Comparison of ENCODE assay signal across 8 mouse cellular contexts in the genomic region with DNA sequence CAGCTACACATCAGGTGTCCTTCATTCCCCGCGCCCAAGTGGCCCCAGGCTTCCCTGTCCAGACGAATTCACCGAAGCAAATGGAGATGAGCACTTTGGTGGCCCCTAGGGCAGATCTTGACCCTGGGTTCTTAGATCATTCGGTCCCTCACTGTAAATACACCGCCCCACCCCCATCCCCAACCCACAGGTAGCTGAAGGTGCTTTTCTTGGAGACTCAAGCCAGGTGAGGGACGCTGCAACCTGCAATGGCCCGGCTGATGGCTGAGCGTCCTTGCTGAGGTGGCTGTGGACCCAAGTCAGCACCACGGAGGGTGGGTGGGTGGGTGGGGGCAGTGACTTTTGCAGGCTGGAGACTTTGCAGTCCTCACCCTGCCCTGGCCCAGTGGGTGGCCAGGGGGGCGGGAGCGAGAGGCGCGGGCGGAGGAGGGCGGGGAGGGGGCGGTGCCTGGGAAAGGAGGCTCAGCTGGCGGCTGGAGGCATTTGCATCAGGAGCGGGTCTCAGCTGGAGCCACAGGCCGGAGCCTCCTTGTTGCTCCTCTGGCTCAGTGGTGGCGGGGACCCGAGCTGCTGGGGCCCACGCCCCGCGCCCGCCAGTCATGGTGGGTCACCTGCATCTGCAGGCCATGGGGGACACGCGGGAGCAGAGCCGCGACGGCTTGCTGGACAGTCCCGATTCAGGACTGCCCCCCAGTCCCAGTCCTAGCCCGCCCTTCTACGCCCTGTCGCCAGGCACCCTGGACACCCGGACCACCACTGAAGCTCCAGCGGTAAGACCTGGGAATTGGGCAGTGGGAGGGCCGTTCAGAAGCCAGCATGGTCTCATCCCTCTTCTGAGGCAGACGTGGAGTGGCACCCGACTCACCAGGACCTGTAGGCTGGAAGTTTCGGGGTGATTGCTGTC. TPM values are rescaled to one million over a fixed set of nuclear protein-coding genes. Genes with fewer than 3 reads are reported as not detected.
A peak's percentile ranks its signal among the peaks of the same experiment; 100 is the strongest.
DNase-seq lines count a peak whose midpoint lies in the region; ATAC-seq lines count a peak whose summit lies in the region.

Rflna (plus strand) TSS at position 253 of the 904 bp plus-strand sequence.

- H3K4me1 ChIP-seq in forebrain, embryonic 15.5 days: peaks cover 20% of the 10 kb centered on the region

- H3K27ac ChIP-seq in forebrain, embryonic 15.5 days (replicated peaks): no peak within 1 kb of the TSS

- H3K27me3 ChIP-seq in forebrain, embryonic 15.5 days: peaks cover 10% of the 10 kb centered on the region; the same call in 1 of the 2 replicates

- peak within 1 kb of the TSS; percentile 44 for H3K4me2 ChIP-seq in forebrain, embryonic 15.5 days (replicated peaks)

- no peaks in the 10 kb centered on the region for H3K9me3 ChIP-seq in forebrain, embryonic 15.5 days

- ATAC-seq in forebrain, embryonic 15.5 days (replicated peaks): no peak
- peak; percentile 41; the same call in 1 of the 2 replicates for ATAC-seq in megakaryocyte progenitor cell, adult 5-6 weeks (replicated peaks; ENCODE audit: poor library complexity)

- H3K36me3 ChIP-seq in forebrain, embryonic 15.5 days: no peaks in the 10 kb centered on the region

- DNase-seq in urinary bladder, postnatal 14 days (ENCODE audit: low spot score): peak; percentile 48
- DNase-seq in urinary bladder, postnatal 36 days (ENCODE audit: low spot score in 2 of 2): no peak
- peak; percentile 88 for DNase-seq in kidney, postnatal 10 days
- DNase-seq in right cerebral cortex, postnatal 14 days: no peak
- no peak for DNase-seq in spleen, postnatal 14 days (ENCODE audit: low spot score in 2 of 2)
- DNase-seq in frontal cortex, postnatal 36 days (ENCODE audit: low spot score in 2 of 2): no peak

- H3K9ac ChIP-seq in forebrain, embryonic 15.5 days (replicated peaks): 0 out of 2 replicates have a peak within 1 kb of the TSS, but pooled peaks have one; percentile 14

- 2% methylated on average over 40 of the region's 41 CpGs for WGBS in forebrain, embryonic 15.5 days

- peak within 1 kb of the TSS; percentile 29 for H3K4me3 ChIP-seq in forebrain, embryonic 15.5 days

RNA-seq across cellular contexts. Expression of gene Rflna, which starts in this region (rescaled TPM):
- 2.5 and 2.8 TPM in 2 replicates for polyA plus RNA-seq in forebrain, embryonic 15.5 days (2015; fragmentation: Nextera tagmentation; extraction: Ambion mirVana)
- not detected in 2 replicates for total RNA-seq in megakaryocyte progenitor cell, adult 5-6 weeks (2015)
- total RNA-seq in megakaryocyte progenitor cell, adult 5-6 weeks (2017): not detected in 2 replicates

Comparison
In these comparisons a context has a peak if more than half of its experiments do, and no peak if none do; other contexts are left out.
1. DNase-seq: peak in urinary bladder, postnatal 14 days (single experiment) and kidney, postnatal 10 days (single experiment); none in urinary bladder, postnatal 36 days (0 of 2), right cerebral cortex, postnatal 14 days (single experiment), spleen, postnatal 14 days (0 of 2) and frontal cortex, postnatal 36 days (0 of 2).
2. Peak in ATAC-seq in megakaryocyte progenitor cell, adult 5-6 weeks; RNA of the gene not detected or under 1 TPM.